Mouse (Mus musculus) T-helper 17 cell (primary cell): ENCODE data around the gene Ovol1.

ENCODE experiments used
- in situ Hi-C, 2 experiments: fragments of 300-600 bp; cut with MboI, MseI; formaldehyde crosslinking; loops; 1 replicate in 1 of 2; 2 replicates in 1 of 2; pipeline ENCODE4 v1.15.1; 2025; ENCODE audit warnings: high pct_unique_total_duplicates in 2 of 2

Ovol1 gene

DNA sequence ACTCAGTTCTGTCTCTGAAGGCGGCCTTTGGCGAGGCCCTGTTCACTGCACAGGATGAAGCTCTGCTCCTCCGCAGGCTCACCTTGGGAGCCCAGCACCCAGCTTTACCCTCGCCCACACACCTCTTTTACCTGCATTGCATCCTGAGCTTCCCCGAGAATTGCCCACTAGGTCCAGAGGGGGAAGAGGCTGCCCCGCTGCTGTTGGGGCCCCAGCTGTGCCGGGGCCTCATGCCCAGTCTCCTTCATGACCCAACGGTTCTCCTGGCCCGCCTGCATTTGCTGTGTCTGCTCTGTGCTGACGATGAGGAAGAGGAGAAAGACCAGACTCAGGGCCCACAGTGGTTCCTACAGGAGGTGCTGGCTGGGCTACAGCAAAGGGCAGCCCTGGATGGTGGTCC lies 9.1 kb upstream of the Ovol1 start:
- in situ Hi-C loops: loop anchor here in 1 of 2 experiments (5.0 kb wide), 1 partner anchor 37 kb away; no protein-coding TSS in a partner anchor

DNA sequence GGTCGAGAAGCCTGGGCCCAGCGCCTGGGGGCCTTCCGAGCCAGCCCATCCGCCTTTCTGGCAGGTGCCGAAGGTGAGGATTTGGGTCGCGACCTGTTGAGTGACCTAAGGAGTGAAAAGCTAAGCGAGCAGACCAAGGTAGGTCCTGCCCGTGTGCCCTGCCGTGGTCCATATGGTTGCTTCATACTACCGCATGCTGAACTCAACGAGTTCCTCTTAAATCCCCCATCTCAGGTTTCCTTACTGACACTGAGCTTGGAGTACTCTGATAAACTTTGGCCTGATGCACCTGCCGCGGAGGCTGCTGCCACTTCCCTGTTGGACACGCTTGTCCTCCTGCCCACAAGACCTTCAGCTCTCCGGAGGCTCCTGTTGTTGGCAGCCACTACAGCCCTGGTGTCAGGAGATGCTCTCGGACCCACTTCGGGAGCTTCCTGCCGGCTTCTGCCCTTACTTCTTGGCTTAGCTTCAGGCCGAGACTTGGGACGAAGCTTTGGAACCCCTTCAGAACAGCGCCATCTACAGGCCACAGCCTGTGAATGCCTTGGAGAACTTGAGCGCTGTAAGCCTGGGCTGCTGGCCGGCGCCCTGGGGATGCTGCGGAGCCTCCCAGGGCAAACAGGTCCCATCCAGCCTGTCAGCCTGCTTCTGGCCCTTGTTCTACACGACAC lies 8.2 kb upstream of the Ovol1 start:
- in situ Hi-C loops: loop anchor here in 1 of 2 experiments (5.0 kb wide), 1 partner anchor 36 kb away; no protein-coding TSS in a partner anchor

DNA sequence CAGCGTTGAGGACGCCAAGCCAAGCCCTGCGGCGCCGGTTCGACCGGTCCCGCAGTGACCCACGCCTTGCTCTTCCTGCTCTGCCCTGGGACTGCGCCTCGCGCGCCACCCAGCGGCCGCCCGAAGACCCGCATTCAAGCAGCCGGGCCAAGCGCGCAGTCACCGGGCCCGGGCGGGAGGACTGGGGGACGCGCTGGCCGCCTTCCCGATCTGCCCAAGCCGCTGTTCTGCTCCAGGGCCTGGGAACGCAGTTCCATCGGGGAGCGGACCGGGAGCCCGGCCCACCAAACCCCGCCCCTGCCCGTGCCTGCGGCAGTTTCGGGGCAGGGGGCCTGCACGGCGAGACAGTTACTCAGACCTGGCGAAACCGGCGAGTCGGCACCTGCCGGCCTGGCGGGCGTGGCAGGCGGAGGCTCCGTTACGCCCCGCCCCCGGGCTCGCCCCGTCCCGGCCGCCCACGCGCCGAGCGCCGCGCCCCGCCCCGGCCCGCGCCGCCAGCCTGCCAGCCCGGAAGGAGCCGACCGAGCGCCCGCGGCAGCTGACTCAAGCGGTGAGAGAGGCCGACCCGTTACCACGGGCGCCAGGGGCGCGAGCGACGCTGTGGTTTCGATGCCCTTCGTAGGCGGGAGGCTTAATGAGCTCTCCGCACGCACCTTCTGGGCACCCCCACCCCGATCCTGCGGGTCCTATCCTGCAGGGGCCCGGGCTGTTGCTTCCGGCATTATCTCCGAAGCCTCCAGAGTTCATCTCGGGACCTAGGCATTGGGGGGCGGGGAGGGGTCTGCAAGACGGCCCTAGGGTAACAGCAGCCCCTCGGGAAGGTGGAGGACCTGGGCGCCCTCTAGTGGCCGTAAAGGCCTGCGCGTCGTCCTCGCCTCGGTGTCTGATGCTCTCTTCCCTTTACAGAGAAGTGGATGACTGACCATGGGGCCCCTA lies 7.4 kb upstream of the Ovol1 start, which contains the start of gene Ap5b1:
Gene Ap5b1 (plus strand): TSS at position 492 of the 936 bp plus-strand sequence.
- in situ Hi-C loops: loop anchor here in 1 of 2 experiments (5.0 kb wide), 1 partner anchor 36 kb away; no protein-coding TSS in a partner anchor

DNA sequence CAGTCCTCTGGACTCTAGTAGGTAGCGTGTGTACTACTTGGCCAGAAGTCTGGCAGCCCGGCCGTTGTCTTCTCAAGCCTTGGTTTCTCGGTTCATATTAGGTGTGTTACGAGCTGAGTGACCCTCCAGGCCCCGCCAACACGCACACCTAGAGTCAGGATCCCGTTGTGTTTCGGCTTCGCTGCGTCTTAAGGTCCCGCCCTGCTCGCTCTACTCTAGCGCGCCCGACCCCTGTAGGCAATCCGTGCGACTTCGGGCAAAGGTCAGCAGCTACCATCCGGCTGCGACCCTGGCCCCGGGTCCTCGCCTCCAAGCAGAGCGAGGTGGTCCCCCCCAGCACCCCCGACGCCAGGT lies 6.7 kb upstream of the Ovol1 start:
- in situ Hi-C loops: loop anchor here in 1 of 2 experiments (5.0 kb wide), 1 partner anchor 35 kb away; no protein-coding TSS in a partner anchor

DNA sequence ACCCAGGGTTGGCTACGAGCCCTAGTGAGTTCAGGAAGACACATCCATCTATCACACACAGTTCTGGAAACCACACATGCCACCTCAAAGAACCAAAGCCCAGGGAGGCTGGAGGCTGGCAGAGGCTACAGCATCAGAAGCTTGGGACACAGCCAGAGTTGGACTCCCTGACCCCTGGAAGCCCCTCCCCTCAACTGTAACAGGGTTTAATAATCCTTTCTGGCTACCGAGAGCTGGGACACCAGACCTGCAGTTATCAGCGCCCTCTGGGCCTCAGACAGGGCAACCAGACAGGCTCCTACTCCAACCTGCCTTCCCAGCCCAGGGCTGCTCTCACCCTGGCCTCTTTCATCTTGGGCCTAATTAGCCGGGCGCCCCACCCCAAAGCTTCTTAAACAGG lies 5.9 kb upstream of the Ovol1 start:
- in situ Hi-C loops: loop anchor here in 1 of 2 experiments (5.0 kb wide), 1 partner anchor 34 kb away; no protein-coding TSS in a partner anchor

DNA sequence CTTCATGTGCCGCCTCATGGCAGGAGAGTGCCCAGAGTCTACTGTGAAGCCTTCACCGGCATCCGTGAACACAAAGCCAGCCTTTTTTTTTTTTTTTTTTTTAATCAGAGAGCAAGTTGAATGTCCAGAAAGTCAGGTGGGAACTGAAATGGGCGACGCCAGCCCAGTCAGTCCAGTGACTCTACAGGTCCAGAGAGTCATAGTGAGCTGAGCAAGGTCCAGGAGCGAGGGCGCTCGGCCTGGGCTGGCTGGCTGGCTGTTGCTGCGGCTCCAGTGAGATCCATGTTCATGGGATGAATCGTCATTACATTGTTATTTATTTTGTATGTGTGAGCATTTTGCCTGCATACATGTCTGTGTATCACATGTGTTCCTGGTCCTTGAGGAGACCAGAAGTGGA lies 2.3 kb upstream of the Ovol1 start:
- in situ Hi-C loops: no loop called here

DNA sequence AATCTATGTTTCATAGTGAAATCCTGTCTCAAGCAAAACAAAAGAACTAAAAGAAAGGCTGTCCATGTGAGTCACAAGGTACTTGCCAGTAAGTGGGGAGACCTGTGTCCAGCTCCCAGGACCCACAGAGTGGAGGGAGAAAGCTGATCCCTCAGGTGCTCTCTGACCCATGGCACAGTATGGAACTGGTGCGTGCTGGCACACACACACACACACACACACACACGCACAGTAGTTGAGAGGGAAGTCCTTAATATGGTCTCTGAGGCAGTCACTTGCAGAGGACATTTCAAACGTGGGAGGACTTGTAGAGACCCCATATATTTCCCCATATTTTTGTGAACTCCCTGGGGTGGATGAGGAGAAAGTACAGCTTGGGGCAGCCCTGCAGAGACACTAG lies 1.4 kb upstream of the Ovol1 start:
- in situ Hi-C loops: no loop called here

DNA sequence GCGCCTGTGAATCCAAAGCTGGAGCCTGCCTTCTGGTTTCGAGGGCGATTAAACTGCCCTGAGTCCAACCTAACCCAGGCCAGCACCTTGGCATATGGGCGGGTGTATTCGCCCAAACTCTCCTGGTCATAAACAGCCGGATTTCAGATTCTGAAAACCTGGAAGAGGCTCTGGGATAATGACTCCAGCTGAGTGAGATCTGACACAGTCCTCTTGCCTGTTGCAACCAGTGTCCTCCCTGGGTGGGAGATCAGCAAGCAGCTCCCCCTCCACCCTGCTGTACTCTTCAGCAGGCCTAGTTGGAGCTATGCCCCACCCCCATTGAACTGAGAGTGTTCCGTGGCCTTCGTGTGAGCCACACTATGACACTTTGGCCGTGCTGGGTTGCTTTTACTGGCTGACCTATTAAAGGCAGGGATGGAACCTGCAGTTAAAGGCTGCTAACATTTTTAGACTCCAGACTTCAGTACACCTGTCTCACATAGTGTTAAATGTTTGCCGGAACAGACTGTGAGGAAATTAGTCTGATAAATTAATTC lies 875 bp upstream of the Ovol1 start:
- in situ Hi-C loops: no loop called here

DNA sequence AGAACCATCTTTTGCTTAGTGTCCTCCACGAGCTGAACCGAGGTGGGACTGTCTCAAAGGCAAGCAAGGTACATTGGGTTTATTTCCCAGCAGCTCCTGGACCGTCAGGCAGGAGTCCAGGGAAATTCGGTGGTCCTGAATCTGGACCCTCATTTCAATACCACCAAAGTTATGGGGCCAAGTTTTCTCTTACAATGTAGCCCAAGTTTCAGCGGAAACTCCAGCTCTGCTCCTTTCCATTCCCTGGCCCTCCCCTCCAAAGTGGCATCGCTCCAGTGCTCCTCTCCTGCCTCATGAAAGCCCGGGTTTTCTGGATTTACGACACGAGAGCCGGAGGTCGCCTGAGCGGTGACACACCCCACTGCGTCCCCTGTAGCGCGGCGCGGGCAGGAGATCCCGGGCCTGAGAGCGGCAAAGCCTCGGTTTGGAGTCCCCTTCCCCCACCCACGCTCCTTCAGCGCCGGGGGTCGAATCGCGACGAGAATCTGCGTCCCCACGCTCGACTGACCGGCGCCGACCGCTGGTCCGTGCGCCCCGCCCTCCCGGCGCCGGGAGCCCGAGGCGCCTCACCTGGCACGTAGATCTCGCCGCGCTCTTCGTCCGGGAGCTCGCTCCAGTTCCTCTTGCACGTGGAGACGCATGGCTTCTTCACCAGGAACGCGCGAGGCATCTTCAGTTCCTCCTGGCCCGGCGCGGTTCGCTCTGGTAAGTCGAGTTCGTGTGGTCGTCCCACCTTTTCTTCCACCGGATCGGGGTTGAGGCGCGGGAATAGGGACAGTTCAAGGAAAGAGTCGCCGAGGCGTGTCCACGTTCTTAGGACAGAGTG lies 602 bp downstream of the Ovol1 start:
- in situ Hi-C loops: no loop called here

DNA sequence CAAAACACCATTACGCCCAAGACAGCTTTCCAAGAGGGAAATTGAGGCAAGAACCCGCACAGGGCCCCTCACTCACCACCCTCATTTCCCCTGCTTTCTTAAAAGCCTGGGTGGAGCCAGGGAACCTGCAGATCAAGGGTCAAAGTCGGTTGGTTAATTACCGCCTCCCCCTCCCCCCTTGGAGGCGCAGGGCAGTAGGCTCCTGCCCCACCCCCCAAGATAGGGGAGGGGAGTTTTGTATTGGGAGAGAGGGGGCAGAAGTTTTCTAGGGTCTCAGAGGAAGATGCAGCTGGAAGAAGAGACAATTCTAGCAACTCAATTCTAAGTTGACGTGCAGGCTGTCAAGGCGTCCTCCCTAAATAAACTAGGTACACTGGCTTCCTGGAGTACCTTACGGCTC lies 1.2 kb downstream of the Ovol1 start:
- in situ Hi-C loops: no loop called here

DNA sequence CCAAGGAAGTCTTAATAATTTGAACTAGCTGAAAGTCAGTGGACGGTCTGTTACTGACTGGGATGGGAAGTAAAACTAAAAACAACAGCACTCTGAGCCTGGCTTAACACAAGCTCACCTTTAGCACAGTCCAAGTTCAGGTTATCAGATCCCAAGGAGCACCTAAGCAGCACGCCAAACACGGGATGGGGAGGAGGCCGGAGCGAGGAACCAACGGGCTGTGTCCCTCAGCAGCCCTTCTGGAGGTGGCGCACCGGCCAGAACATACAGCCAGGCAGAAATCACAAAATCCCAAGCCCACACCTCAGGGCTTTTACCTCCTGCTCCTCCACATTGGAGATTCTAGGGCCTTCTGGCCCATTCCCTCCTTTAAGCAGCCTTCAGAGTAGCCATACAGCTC lies 1.7 kb downstream of the Ovol1 start:
- in situ Hi-C loops: no loop called here

DNA sequence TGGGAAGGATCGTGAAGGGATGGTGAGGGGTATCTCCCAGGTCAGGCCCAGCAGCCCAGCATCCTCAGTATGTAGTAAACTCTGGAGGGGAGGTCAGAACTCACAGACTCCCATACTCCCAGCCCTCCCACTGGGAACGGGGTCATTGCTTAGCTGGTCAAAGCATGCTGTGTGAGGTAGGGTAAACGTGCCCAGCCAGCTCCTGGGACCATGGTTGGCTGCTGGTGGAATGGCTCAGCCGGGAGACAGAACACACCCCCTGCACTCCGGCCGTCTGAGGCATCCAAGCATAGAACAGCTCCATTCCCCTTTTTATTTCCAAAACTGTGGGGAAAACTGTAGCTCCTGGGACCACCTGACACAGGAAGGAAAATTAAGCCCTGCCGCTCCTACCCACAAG lies 2.3 kb downstream of the Ovol1 start:
- in situ Hi-C loops: no loop called here

DNA sequence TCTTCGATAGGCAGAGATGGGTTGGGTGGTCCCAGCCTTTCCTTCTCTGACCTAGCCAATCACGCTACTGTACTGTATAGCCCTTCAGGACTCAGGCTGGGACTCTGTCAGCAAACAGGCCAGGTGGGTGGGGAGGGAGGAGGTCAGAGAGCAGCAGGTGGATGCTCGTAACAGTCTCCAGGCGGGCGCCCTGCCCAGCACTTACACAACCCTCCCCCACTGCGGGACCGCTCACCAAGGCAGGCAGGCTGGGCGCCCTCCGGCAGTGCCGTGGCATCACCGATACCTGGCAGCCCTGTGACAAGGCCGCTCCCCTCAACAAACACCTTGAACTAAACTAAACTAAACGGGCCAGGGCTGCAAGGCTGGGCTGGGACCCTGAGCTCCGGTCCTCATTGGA lies 6.2 kb downstream of the Ovol1 start:
- in situ Hi-C loops: no loop called here

DNA sequence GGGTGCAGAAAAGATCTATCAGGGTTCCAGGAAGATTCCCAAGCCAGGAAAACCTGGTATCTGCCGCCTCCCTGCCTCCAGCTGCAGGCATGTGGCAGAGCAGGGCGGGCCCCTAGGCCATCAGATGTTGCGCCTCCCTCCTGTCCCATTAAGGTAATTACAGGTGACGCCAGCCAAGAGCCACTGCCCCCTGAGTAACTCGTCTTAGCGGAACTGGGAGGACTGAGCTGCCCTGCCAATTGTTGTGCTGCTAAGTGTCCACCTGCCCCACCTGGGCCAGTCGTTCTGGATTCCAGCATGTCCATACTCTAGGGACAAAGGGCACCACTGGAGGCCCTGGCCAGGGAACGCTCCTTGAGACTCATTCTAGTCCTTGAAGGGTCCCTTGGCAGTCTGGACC lies 6.6 kb downstream of the Ovol1 start:
- in situ Hi-C loops: no loop called here

DNA sequence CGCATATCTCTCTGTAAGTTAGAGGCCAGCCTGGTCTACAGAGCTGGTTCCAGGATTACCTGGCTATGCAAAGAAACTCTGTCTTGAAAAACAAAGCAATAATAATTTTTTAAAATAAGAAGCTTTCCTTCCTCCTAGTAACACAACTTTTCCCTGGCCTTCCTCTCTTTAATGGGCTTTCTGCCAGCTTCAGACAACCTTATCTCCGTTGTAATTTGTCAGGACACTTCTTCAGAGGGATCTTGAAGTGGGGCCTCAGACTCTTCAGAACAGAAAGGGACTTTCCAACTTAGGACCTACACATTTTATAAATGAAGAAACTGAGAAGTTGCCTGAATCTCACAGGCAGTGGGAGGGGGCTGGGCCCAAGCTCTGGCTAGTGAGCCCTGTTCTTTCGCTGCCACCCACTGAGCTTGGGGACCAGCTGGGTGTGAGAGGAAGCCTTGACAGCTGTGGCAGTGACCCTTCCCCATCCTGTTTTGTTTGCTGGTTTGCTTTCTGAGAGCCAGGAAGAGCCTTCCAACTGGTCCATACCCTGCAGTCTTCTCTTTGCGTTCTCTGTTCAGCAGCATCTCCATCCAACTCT lies 12.9 kb downstream of the Ovol1 start:
- in situ Hi-C loops: loop anchor here in 1 of 2 experiments (10.0 kb wide), 1 partner anchor 347 kb away; the partner anchor contains the start of gene Tigd3

DNA sequence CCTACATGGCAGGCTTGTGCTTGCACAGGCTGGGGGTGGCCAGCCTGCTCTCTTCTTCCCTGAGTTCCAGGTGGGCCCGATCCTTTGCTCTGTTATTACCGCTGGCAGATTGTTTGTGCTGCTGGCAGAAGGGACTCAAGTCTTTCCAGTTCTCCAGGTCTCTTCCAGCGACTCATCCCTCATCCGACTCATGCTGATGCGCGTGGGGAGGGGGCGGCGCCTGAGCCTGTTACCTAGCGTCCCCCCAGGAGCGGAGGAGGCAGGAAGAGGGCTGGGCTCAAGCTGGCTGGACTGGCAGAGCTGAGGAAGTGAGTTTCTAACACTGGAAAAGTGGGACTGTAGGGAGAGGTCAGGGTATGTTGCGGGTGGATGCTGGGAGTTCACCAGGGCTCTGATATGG lies 16.4 kb downstream of the Ovol1 start:
- in situ Hi-C loops: loop anchor here in 1 of 2 experiments (10.0 kb wide), 1 partner anchor 351 kb away; the partner anchor contains the start of gene Tigd3

DNA sequence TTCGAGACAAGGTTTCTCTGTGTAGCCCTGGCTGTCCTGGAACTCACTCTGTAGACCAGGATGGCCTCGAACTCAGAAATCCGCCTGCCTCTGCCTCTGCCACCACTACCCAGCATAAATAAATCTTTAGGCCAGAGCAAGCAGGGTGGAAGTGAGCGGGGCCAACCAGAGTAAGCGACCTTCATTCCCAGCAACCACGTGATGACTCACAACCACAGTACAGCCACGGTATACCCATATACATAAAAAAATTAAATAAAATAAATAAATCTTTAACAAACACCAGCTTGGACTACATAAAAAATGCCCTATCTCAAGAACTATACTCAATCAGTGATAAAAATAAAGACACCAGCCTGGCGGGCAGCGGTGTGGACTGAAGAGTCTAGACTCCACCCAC lies 17.1 kb downstream of the Ovol1 start:
- in situ Hi-C loops: loop anchor here in 1 of 2 experiments (10.0 kb wide), 1 partner anchor 351 kb away; the partner anchor contains the start of gene Tigd3

DNA sequence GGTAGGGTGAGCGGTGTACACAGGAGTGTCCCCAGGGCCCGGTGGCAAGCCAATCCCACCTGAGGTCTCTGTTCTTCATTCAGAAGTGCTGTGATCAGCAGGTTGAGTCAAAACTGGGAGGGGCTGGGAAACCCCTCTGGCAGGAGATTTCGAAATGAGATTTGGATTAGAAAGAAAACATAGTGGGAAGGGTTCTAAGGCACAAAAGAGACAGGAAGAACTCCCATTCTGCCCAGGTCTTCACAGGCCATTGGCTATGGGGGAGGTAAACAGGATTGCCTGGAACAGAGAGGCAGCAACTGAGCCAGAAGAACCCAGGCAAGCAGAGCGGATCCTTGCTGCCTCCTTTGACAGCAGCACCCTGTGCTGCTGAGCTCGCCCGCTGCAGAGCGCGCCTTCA lies 21.7 kb downstream of the Ovol1 start:
- in situ Hi-C loops: no loop called here

DNA sequence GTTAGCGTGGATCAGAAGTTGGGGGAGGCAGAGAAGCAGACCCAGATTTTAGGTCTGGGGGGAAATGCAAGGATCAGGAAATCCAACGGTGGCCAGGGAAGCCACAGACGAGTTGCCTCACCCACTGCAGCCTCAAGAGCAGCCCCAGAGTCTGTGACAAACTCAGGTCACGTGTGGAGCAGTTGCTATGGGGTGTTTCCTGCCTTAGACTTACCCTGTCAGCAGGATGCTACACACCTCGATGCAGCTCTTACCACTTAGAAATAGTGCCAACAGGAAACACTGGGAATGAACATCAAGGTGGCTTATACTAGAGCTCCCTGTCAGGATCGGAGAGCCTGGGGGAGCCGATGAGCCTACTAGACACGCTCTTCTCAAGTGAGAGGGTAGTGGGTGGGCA lies 27.9 kb downstream of the Ovol1 start:
- in situ Hi-C loops: loop anchor here (5.0 kb wide), 2 partner anchors 35 to 40 kb away; partner anchors contain the start of gene Ap5b1 (in 1 of the 2)

DNA sequence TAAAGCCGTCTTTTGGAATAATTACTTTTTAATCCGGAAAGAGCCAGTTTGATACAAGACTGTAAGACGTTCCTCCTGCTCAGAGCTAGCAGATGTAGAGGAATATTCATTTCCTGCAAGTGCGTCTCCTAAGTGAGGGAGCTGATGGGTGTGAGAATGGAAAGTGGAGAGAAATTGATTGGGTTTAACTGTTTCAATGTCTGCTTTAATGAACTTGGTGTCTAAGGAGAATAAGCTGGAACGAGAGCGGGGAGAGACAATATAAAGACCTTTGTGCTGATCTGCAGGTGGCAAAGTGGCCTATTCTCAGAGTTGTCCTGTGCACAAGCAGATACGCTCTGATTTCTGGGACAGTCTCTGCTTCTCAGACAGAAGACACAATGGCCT lies 30.3 kb downstream of the Ovol1 start:
- in situ Hi-C loops: loop anchor here (5.0 kb wide), 2 partner anchors 37 to 42 kb away; partner anchors contain the start of gene Ap5b1 (in 1 of the 2)
